Mouse (Mus musculus): ENCODE data around the gene Aldh3b3. TPM values are rescaled to one million over a fixed set of nuclear protein-coding genes. Genes with fewer than 3 reads are reported as not detected.

The Aldh3b3 gene
- polyA plus RNA-seq, 1 experiment from 2014 or later = not detected

DNA sequence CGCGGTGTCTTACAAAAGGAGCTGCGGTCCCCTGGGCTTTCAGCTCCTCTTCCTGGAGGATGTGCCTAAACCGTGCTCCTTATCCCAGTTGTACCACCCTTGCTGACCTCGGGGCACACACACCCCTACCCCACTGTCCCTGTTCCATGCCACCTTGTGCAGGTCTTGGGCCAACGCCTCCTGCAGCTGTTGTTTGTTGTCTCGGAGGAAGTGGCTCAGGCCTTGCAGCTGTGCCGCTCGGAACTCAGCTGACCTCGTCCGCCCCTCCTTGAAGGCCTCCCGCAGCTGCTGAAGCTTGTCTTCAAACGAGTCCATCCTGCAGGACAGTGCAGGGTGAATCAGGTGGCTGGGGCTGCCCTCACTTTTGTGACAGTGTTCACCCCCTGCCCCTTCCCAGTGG, 34.9 kb upstream of the Aldh3b3 start:
- Histone ChIP-seq H3K36me3 (ENCODE audit: control insufficient read depth, insufficient read depth, low read length) (no peaks in the 10 kb centered on the region), H3K4me3 (ENCODE audit: low read depth, low read length) (no peak overlapping the region), H3K9me3 (replicated peaks; ENCODE audit: control insufficient read depth, low read length) (no peaks in the 10 kb centered on the region), H3K27ac (ENCODE audit: low read depth, low read length) (no peak overlapping the region), H3K4me1 (ENCODE audit: control insufficient read depth, insufficient read depth, low read length) (peaks cover 3% of the 10 kb centered on the region; the same call in 1 of the 2 replicates), H3K27me3 (ENCODE audit: control insufficient read depth, insufficient read depth, low read length) (no peaks in the 10 kb centered on the region), H3K9ac (ENCODE audit: low read depth, low read length) (no peak overlapping the region), H3K4me2 (no peak overlapping the region)
- ATAC-seq (replicated peaks; ENCODE audit: insufficient number of reproducible peaks, low FRiP score, low TSS enrichment) = no peak; the same call in 1 of the 2 replicates
- 69% methylated on average over 13 of the region's 13 CpGs for WGBS (ENCODE audit: insufficient replicate concordance)

DNA sequence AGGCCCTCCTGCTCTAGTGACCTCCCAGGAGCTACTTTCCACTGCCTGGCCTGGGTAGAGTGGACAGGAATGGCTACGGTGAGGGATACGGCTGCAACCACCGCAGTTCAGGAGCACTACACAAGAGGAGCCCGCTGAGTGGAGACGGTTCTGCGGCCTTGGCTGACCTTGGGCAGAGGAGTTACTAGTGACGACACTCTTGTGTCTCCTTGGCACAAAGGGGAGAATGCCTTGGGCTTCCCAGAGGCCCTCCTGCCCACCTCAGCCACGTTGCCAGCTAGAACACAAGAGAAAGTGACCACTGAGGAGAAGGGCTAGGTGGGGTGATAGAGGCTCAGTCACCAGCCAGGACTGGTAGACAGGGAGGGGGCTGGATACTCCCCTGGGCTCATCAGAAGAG, 34.3 kb upstream of the Aldh3b3 start:
- no peak overlapping the region for H3K4me2 ChIP-seq

DNA sequence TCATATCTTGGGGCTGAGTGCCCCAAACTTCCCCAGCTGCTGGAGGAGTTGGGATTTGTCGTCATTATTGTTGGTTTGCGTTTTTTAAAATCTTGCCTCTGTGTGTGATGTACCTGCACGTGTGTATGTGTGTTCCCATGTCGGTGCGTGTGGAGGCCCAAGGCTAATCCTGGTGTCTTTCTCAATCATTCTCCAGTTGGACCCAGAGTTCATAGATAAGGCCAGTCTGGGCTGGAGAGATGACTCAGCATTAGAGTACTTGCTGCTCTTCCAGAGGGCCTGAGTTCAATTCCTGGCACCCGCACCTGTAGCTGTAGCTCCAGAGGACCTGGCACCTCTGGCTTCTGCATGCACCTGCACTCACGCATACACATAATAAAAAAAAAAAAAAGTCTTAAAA, 33.6 kb upstream of the Aldh3b3 start:
- Histone ChIP-seq H3K4me1 (ENCODE audit: control insufficient read depth, insufficient read depth, low read length) (peaks cover 4% of the 10 kb centered on the region), H3K27me3 (ENCODE audit: control insufficient read depth, insufficient read depth, low read length) (no peaks in the 10 kb centered on the region), H3K36me3 (ENCODE audit: control insufficient read depth, insufficient read depth, low read length) (no peaks in the 10 kb centered on the region), H3K4me2 (no peak overlapping the region), H3K27ac (ENCODE audit: low read depth, low read length) (no peak overlapping the region), H3K9ac (ENCODE audit: low read depth, low read length) (no peak overlapping the region), H3K4me3 (ENCODE audit: low read depth, low read length) (no peak overlapping the region), H3K9me3 (replicated peaks; ENCODE audit: control insufficient read depth, low read length) (no peaks in the 10 kb centered on the region)
- no peak for ATAC-seq (replicated peaks; ENCODE audit: insufficient number of reproducible peaks, low FRiP score, low TSS enrichment)
- 83% methylated on average over 7 of the region's 7 CpGs for WGBS (ENCODE audit: insufficient replicate concordance)

More for the DNA sequence above, 34.3 kb upstream of the Aldh3b3 start:
- 75% methylated on average over 8 of the region's 8 CpGs for WGBS (ENCODE audit: insufficient replicate concordance)
- Histone ChIP-seq H3K36me3 (ENCODE audit: control insufficient read depth, insufficient read depth, low read length) (no peaks in the 10 kb centered on the region), H3K27me3 (ENCODE audit: control insufficient read depth, insufficient read depth, low read length) (no peaks in the 10 kb centered on the region), H3K4me1 (ENCODE audit: control insufficient read depth, insufficient read depth, low read length) (peaks cover 3% of the 10 kb centered on the region; the same call in 1 of the 2 replicates), H3K9me3 (replicated peaks; ENCODE audit: control insufficient read depth, low read length) (no peaks in the 10 kb centered on the region), H3K4me3 (ENCODE audit: low read depth, low read length) (no peak overlapping the region), H3K9ac (ENCODE audit: low read depth, low read length) (no peak overlapping the region), H3K27ac (ENCODE audit: low read depth, low read length) (no peak overlapping the region; the same call in 1 of the 2 replicates)
- no peak for ATAC-seq (replicated peaks; ENCODE audit: insufficient number of reproducible peaks, low FRiP score, low TSS enrichment)

DNA sequence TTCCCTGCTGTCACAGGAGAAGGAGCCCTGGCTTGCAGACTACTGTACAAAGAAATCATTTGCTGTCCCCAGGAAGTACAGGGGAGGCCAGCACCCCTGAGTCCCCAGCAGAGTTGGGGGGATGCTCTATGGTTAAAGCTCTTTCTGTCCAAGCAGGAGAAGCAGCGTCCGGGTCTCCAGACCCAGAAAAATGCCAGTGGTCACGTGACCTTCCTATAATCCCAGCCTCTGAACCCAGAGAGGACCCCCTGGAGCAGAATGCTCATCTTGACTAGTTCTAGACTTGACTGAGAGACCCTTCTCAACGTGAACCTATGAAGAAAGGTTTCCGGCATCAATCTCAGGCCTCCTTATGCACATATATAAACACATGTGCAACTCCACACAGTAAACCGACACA, 32.6 kb upstream of the Aldh3b3 start:
- Histone ChIP-seq H3K9me3 (replicated peaks; ENCODE audit: control insufficient read depth, low read length) (no peaks in the 10 kb centered on the region), H3K9ac (ENCODE audit: low read depth, low read length) (no peak overlapping the region), H3K4me2 (no peak overlapping the region), H3K36me3 (ENCODE audit: control insufficient read depth, insufficient read depth, low read length) (no peaks in the 10 kb centered on the region), H3K27ac (ENCODE audit: low read depth, low read length) (no peak overlapping the region), H3K27me3 (ENCODE audit: control insufficient read depth, insufficient read depth, low read length) (no peaks in the 10 kb centered on the region), H3K4me3 (ENCODE audit: low read depth, low read length) (no peak overlapping the region), H3K4me1 (ENCODE audit: control insufficient read depth, insufficient read depth, low read length) (peaks cover 11% of the 10 kb centered on the region)
- no peak for ATAC-seq (replicated peaks; ENCODE audit: insufficient number of reproducible peaks, low FRiP score, low TSS enrichment)
- 78% methylated on average over 6 of the region's 6 CpGs for WGBS (ENCODE audit: insufficient replicate concordance)

DNA sequence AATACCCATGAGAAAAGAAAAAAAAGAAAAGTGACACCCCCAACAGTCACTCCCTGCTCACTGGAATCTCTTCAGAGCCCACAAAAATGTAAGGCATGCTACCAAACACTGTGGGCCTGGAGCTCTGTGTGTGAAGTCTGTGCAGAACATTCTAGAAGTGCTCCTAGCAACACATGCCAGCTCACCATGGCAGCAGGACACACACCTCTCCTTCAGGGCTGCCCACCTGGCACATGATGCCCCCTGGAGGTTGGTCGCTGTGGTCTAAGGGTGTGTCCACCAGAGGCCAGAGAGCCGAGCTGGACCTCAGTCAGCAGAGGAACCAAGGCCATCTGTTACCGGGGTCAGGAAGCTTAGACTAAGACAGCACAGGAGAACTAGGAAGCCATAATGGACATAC, 32.2 kb upstream of the Aldh3b3 start:
- ATAC-seq (replicated peaks; ENCODE audit: insufficient number of reproducible peaks, low FRiP score, low TSS enrichment) = no peak
- Histone ChIP-seq H3K4me3 (ENCODE audit: low read depth, low read length) (no peak overlapping the region), H3K27ac (ENCODE audit: low read depth, low read length) (no peak overlapping the region)

DNA sequence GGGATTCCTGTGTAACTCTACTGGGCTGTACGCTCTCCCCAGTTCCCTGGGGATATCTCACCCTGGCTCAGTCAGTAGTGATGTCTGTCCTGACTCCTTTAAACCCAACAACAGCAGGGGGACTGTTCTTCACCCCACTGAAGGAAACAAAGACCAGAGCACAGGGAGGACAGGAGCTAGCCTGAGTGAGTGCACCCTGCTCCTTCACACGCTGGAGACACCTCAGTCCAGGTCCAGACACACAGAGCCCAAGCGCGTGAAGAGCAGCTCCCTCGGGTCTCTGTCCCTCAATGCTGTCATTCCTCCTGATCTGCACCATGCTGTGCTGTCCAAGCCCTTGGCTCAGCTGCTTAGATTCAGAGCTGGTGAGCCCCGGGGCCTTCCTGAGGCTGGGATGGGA, 31.8 kb upstream of the Aldh3b3 start:
- WGBS (ENCODE audit: insufficient replicate concordance) = 63% methylated on average over 6 of the region's 6 CpGs
- H3K9me3 ChIP-seq (replicated peaks; ENCODE audit: control insufficient read depth, low read length) = no peaks in the 10 kb centered on the region
- no peaks in the 10 kb centered on the region for H3K27me3 ChIP-seq (ENCODE audit: control insufficient read depth, insufficient read depth, low read length)
- no peak for ATAC-seq (replicated peaks; ENCODE audit: insufficient number of reproducible peaks, low FRiP score, low TSS enrichment)
- no peaks in the 10 kb centered on the region for H3K36me3 ChIP-seq (ENCODE audit: control insufficient read depth, insufficient read depth, low read length)
- H3K4me3 ChIP-seq (ENCODE audit: low read depth, low read length) = no peak overlapping the region
- H3K27ac ChIP-seq (ENCODE audit: low read depth, low read length) = no peak overlapping the region
- H3K9ac ChIP-seq (ENCODE audit: low read depth, low read length) = no peak overlapping the region
- H3K4me1 ChIP-seq (ENCODE audit: control insufficient read depth, insufficient read depth, low read length) = peaks cover 11% of the 10 kb centered on the region
- H3K4me2 ChIP-seq = no peak overlapping the region

More for the DNA sequence above, 32.2 kb upstream of the Aldh3b3 start:
- Histone ChIP-seq H3K4me1 (ENCODE audit: control insufficient read depth, insufficient read depth, low read length) (peaks cover 11% of the 10 kb centered on the region), H3K27me3 (ENCODE audit: control insufficient read depth, insufficient read depth, low read length) (no peaks in the 10 kb centered on the region), H3K9ac (ENCODE audit: low read depth, low read length) (no peak overlapping the region), H3K4me2 (no peak overlapping the region), H3K36me3 (ENCODE audit: control insufficient read depth, insufficient read depth, low read length) (no peaks in the 10 kb centered on the region), H3K9me3 (replicated peaks; ENCODE audit: control insufficient read depth, low read length) (no peaks in the 10 kb centered on the region)
- WGBS (ENCODE audit: insufficient replicate concordance) = 61% methylated on average over 3 of the region's 3 CpGs

DNA sequence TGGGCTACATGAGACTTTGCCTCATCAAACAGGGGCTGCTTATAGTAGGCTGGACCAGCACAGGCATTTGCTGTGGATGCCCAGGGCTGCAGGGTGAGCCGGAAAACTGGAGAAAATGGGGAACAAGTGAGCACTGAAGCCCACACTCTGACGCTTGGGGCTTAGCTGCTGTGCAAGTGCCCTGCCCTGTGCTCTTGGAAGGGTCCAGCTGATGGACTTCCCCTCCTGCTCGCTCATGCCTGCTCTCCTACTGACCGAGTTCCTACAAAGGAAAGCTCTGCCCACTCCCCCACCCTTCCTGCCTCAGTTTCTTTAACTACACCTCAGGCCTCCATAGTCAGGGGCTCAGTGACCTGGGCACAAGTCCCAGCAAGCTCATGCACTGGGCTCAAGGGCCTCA, 30.5 kb upstream of the Aldh3b3 start:
- Histone ChIP-seq H3K4me3 (ENCODE audit: low read depth, low read length) (no peak overlapping the region), H3K27me3 (ENCODE audit: control insufficient read depth, insufficient read depth, low read length) (no peaks in the 10 kb centered on the region), H3K9ac (ENCODE audit: low read depth, low read length) (no peak overlapping the region), H3K27ac (ENCODE audit: low read depth, low read length) (no peak overlapping the region), H3K9me3 (replicated peaks; ENCODE audit: control insufficient read depth, low read length) (no peaks in the 10 kb centered on the region), H3K4me1 (ENCODE audit: control insufficient read depth, insufficient read depth, low read length) (peaks cover 11% of the 10 kb centered on the region), H3K4me2 (no peak overlapping the region), H3K36me3 (ENCODE audit: control insufficient read depth, insufficient read depth, low read length) (no peaks in the 10 kb centered on the region)
- 83% methylated on average over 4 of the region's 4 CpGs for WGBS (ENCODE audit: insufficient replicate concordance)
- ATAC-seq (replicated peaks; ENCODE audit: insufficient number of reproducible peaks, low FRiP score, low TSS enrichment) = no peak

DNA sequence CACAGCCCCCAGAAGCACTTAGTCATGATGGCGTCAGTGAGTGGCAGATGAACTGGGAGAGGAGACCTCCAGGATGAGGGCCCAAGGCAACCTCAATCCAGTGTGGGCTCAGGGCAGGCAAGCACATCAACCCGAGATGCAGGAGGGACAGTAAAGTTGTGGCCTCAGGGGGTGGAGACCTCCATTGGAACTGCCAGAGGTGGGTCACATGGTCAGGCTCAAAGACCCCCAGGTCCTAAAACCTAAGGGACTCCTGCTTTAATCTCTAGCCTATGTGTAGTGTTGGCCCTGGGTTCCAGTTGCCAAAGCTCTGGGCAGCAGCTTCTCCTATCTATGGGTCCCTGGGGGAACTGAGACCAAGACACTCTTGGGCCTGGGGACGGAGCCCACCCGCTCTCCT, 29.7 kb upstream of the Aldh3b3 start:
- 81% methylated on average over 4 of the region's 4 CpGs for WGBS (ENCODE audit: insufficient replicate concordance)
- no peaks in the 10 kb centered on the region for H3K36me3 ChIP-seq (ENCODE audit: control insufficient read depth, insufficient read depth, low read length)
- no peaks in the 10 kb centered on the region for H3K9me3 ChIP-seq (replicated peaks; ENCODE audit: control insufficient read depth, low read length)
- H3K4me3 ChIP-seq (ENCODE audit: low read depth, low read length) = no peak overlapping the region
- no peak for ATAC-seq (replicated peaks; ENCODE audit: insufficient number of reproducible peaks, low FRiP score, low TSS enrichment)
- 0 out of 2 replicates have a peak overlapping the region, but pooled peaks have one; percentile 50 for H3K27ac ChIP-seq (ENCODE audit: low read depth, low read length)
- H3K4me1 ChIP-seq (ENCODE audit: control insufficient read depth, insufficient read depth, low read length) = peaks cover 11% of the 10 kb centered on the region
- no peak overlapping the region for H3K4me2 ChIP-seq
- no peak overlapping the region for H3K9ac ChIP-seq (ENCODE audit: low read depth, low read length)
- H3K27me3 ChIP-seq (ENCODE audit: control insufficient read depth, insufficient read depth, low read length) = no peaks in the 10 kb centered on the region

DNA sequence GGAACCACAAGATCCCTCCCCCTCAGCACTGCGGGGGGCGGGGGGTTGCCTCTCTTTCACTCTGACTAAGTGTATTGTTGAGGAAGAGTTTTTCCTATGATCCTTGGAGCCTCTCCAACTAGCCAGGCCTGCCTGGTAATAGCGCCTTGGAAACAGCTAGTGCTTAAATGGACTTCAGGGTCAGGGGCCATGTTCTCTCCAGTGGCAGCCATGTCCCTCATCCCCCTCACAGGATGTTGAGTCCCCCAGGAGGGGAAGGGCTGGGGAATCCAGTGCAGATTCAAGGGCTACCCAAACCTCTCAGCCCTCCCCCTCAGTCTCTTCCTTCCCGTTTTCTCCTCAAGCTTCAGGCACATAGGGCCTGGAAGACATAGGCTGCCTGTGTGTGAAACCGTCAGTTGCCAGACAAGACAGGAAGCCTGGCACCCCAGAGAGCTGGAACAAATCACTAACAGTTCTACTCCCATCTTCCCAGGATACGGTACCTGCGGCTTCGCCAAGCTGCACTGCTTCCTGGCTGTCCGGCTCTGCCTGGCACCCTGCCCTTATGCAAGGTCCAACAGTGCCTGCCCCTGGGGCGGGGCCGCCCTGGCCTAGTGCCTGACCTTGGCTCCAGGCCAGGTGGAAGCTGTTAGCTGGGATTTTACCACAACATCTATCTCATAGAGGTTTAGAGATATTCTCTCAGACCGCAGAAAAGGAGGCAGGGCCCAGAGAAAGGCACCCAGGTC, 29.1 kb upstream of the Aldh3b3 start, which contains the start of gene Aldh3b1:
Gene Aldh3b1, minus strand, starts transcription at position 598 of the 731 bp plus-strand sequence.
- no peak within 1 kb of the TSS for H3K4me3 ChIP-seq (ENCODE audit: low read depth, low read length)
- peak within 1 kb of the TSS; percentile 55 for H3K27ac ChIP-seq (ENCODE audit: low read depth, low read length)
- ATAC-seq (replicated peaks; ENCODE audit: insufficient number of reproducible peaks, low FRiP score, low TSS enrichment) = peak; percentile 63
- no peaks in the 10 kb centered on the region for H3K9me3 ChIP-seq (replicated peaks; ENCODE audit: control insufficient read depth, low read length)
- WGBS (ENCODE audit: insufficient replicate concordance) = 44% methylated on average over 12 of the region's 12 CpGs
- peaks cover 11% of the 10 kb centered on the region; the same call in 1 of the 2 replicates for H3K4me1 ChIP-seq (ENCODE audit: control insufficient read depth, insufficient read depth, low read length)
- no peaks in the 10 kb centered on the region for H3K36me3 ChIP-seq (ENCODE audit: control insufficient read depth, insufficient read depth, low read length)
- H3K4me2 ChIP-seq = peak within 1 kb of the TSS; percentile 2; the same call in 1 of the 2 replicates
- H3K27me3 ChIP-seq (ENCODE audit: control insufficient read depth, insufficient read depth, low read length) = no peaks in the 10 kb centered on the region
- H3K9ac ChIP-seq (ENCODE audit: low read depth, low read length) = peak within 1 kb of the TSS; percentile 40
